Mouse (Mus musculus): ENCODE measurements around the gene Slc2a4.
A peak's percentile ranks its signal among the peaks of the same experiment; 100 is the strongest.

- TF ChIP-seq CTCF (IDR thresholded peaks at IDR 0.05; ENCODE audit: low read depth, low read length) (peak; percentile 15), POLR2A (IDR thresholded peaks at IDR 0.05; ENCODE audit: insufficient read depth, low read length) (peak; percentile 95), EP300 (IDR thresholded peaks at IDR 0.05; ENCODE audit: insufficient read depth, low read depth, low read length) (peak; percentile 71; the same call in 1 of the 2 replicates)
Measured at GRCm38 (mm10) chr11:69921114-69922011, 26.6 kb downstream of the Slc2a4 start, which contains the start of gene Eif5a.
